Mouse (Mus musculus) spleen, postnatal 10 days (tissue): ENCODE results near the gene Cyp2u1.

Experiments used
- DNase-seq, 2 experiments: peaks; one replicate each; pipeline ENCODE4 v3.0.0; 2021 to 2022; ENCODE audit warnings: low spot score in 2 of 2

Cyp2u1 gene

GRCm38 (mm10) chr3:131306255-131306654 lies 3.2 kb upstream of the Cyp2u1 start:
- no peak for DNase-seq

- DNase-seq, result no peak
These were observed 290 bp upstream of the Cyp2u1 start for GRCm38 (mm10) chr3:131303320-131303714.

DNA sequence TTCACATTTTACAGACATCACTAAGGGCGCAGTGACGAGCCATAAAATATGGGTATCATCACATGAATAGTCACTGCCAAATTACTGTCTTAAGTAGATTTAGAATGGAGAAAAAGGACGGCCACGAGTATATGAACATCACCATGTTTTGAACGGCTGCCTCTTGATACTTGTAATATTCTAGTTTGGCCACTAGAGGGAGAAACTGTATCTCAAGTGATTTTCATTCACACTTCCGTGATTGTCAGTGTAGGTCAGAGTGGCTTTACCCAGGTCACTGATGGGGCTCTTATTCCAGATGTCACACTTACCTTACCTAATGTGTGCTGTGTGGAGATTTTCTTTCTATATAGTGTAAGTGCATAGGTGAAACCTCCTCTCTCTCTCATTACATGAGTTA lies 3.1 kb downstream of the Cyp2u1 start:
- no peak for DNase-seq

DNA sequence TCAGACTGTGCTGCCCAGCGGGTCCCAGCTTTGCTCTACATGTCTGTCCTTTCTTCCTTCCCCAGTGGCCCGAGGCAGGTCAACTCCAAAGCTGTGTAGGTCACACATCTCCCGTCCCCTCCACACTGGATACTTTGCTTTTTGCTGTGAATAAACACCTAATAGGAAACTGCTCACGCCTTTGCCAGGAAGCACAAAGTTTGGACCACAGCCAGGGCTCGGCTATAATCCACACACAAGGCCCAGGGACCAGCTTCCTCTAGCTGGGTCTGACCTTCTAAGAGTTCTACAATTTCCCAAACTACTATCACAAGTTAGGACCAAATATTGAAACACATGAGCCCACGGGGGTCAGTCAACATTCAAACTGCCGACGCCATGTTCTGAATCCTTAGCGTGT lies 3.9 kb downstream of the Cyp2u1 start:
- no peak for DNase-seq

GRCm38 (mm10) chr3:131296893-131297292 lies 6.1 kb downstream of the Cyp2u1 start:
- DNase-seq, result no peak

DNA sequence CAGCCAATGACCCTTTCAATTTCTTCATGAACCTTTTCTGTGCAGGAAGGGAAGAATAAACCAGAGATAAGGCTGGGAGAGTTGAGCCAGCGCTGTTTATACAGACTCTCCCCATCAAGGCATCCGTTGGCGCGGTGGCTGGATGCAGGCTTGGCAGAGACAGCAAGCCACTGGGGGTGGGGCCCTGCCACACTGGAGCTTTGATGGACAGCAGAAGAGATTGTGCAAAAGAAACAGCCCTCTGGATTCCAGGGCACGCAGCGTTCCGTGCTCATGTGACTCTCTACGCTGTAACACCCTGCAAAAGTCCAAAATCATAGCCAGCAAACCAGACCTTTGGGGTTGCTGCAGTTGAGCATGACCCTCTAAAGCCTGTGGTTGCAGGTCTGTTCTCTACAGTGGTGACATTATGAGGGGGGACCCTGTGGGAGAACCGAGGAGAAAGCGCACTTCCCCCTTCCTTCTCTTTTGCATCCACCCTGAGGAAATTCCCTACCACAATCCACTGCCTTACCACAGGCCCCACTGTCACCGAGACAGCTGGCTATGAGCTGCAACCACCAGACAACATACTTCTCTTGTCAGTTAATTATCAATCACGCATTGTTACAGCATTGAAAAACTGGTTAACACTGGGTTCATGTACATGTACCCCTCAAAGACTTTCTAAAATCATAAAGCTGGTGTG lies 7.4 kb downstream of the Cyp2u1 start:
- no peak for DNase-seq

GRCm38 (mm10) chr3:131294503-131294902 lies 8.5 kb downstream of the Cyp2u1 start:
- DNase-seq, result no peak

DNA sequence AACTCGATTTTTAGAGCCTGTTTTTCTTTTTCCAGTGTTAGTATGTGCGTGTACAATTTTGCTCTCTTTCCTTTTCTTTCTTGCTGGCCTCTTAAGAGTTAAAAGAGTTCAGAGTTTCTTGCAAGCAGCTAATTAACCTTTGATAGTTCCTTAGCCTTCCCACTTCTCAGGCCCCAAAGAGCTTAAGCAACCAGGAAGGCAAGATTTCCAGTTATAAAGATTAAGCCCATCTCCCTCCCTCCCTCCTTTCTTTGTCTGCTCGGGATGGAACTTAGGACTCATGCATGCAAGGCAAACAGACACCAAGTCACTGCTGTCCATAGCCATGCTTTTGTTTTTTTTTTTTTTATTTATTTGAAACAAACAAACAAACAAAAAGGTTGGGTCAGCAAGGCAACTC lies 10.1 kb downstream of the Cyp2u1 start:
- no peak for DNase-seq

DNA sequence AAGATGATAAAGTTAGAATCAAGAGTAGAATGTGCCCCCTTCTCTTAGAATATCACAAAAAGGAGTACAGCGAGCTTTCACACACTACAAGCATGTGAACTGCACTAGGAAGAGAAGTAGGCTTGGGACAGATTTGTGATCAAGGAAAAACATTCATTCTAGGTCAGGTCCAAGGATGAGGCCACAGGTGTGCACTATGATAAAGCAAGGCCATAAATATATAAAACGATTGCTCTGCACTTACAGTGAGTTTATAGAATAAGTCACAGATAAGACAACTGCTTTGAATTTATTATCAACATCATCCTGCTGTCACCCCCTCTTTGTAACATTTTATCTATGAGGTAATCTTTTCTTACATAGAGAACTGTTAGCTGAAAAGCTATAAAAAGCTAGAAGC lies 10.7 kb downstream of the Cyp2u1 start:
- no peak for DNase-seq

DNA sequence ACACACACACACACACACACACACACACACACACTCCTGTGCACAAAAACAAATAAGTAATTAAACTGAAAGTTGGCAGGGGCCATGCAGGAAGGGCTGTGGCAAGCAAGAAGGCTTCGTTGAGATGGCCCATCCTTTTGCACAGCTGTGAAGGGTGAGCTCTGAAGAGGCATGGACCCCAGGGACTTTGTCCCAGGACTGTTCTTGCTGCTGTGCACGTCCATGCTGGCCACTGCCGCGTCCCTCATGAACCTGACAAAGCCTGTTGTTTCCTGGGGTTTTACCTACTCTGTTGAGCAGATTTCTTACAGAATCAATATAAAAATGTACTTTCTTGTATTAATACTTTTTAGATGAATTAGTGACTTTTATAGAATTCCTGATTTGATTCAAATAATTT lies 11.1 kb downstream of the Cyp2u1 start:
- no peak for DNase-seq

DNA sequence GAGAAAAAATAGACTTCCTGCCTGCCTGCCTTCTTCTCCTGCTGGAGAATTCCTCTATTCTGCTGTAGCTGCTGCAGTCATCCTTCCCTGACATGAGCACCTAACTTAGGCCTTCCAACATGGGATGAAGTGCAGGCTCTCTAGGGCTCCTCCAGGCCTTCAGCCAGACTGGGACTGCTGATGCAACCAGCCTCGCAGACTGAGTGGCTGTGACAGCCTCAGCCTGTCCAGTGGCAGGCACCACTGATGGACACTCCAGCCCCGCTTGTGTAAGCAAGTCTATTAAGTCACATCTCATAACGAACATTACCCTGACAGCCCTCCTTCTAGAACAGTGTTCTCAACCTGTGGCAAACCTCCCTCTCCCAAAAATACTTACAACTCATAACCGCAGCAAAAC lies 28.9 kb downstream of the Cyp2u1 start:
- no peak for DNase-seq

- DNase-seq, result no peak
These were observed 30.5 kb downstream of the Cyp2u1 start for GRCm38 (mm10) chr3:131272374-131273100.

DNA sequence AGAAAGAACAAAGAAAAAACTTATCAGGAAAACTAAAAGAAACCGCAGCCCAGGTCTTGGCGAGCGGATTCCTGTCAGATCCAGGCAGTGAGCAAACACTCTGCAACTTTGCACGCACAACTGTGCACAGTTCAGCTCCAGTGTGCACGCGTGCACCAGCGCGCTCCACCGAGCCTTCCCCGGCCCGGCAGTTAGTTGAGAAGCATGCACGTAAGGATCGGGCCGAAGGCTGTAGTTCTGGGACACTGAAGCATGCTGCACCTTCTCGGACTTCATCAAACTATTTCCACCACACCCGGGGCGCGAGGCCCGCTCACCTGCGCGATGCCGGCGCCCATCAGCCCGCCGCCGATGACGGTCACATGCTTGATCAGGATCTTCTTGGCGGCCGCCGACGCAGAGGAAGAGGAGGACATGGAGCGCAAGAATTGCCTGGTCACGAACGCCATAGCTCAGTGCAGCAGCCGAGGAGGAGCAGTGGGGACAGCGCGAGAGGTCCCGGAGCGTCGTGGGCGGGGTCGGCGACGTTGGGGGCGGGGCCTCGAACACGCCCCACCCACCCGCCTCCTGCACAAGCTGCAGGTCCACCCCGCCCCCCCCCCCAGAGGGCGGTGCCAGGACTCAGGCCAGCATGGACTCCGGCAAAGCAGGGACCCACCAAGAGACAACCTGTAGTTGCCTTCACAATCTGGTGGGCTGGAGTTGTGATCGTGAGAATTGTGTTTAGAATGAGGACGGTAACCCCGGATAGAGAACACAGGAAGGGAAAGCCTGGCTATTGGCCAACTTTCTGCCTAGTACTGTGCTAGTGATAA lies 31.3 kb downstream of the Cyp2u1 start, which contains the start of gene Hadh:
Gene Hadh, minus strand, starts transcription at position 543 of the 815 bp plus-strand sequence.
- peak; percentile 69 to 86 for DNase-seq

GRCm38 (mm10) chr3:131271157-131271556 lies 31.9 kb downstream of the Cyp2u1 start:
- peak; percentile 25 to 43 for DNase-seq

GRCm38 (mm10) chr3:131270381-131270780 lies 32.6 kb downstream of the Cyp2u1 start:
- no peak for DNase-seq

DNA sequence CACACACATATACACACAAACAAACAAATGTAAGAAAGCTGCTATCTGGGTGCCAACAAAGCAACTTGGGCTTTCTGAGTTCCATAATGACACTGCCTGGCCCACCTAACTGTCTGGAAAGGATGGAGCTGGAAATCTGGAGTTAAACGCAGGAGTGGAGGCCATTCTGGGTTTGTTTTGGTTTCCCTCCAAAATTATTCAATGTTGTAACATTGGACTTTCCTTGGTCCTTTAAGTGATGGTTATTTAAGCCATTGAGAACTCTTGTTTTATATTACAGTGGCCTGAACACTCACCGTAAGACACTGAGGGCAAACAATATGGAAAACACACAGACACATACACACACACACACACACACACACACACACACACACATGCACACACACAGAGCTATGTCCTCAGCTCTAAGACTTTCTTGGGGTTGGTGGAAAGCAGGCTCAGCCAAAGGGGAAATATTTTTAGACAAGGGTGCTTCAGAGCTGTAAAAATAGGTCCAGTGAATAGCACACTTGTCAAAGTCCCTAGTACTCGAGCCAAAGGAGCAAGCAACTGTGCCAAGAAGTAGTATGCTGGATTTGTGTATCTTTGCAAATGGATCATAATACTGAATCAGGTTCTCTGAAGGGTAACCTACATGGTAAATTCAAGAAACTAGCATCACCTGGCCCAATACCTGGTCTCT lies 36.5 kb downstream of the Cyp2u1 start:
- no peak for DNase-seq

- DNase-seq, result no peak
These were observed 37.5 kb downstream of the Cyp2u1 start for GRCm38 (mm10) chr3:131265516-131265915.

DNA sequence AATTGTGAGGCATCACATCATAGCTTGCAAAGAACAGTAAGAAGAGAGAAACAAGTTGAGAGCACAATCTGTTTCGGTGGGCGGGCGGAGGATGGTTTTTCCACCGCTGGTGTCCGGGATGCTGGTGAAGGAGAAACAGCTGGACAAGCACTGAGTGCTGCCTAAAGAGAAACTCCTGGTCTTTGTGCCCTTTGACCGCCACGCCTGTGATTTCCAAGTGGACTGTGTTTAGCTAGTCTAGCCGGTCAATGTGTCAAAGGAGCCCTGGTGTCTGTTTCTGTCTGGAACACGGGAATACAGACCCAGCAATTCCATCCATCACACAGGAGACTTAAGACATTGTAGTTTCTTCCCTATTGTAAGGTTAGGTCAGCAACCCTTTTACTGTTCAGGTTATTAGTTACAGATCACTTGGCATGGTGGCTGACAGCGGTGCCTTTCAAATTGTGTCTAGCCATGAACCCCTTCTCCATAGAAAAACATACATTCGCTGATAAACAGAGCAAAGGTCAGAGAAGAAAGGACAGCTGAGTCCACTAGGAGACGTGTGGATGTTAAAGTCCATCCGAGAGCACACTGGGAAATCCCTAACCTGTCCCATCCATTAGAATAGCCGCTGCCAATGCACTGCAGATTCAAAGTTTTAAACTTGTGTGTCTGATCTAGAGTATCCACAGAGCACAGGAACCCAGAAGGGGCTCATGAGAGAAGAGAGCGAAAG lies 39.1 kb downstream of the Cyp2u1 start:
- DNase-seq, result no peak

GRCm38 (mm10) chr3:131260418-131260817 lies 42.6 kb downstream of the Cyp2u1 start:
- no peak for DNase-seq

- no peak for DNase-seq
These were observed 43.5 kb downstream of the Cyp2u1 start for GRCm38 (mm10) chr3:131259392-131259965.

DNA sequence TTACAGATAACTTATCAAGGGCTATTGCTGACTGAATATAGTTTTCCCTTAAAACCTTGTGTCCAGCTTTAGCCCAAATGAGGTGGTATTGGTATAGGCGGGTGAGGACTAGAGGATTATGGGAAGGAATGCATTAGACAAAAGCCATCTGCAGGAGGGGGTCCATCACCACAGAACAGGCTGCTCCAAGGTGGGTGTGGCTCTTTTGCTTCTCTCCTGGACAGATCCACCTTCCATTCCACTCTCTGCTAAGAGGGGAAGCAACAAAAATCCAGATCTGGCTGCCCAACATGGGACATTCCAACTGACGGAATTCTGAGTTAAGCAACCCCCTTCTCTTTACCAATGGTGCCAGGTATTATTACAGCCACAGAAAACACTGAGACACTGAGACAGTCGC lies 44.1 kb downstream of the Cyp2u1 start:
- no peak for DNase-seq
